Mouse (Mus musculus) CD4-positive, CD25-positive, alpha-beta regulatory T cell, adult 9 weeks (primary cell): ENCODE results near the gene Tex16. TPM values are rescaled to one million over a fixed set of nuclear protein-coding genes. Genes with fewer than 3 reads are reported as not detected.

Experiments
- polyA plus RNA-seq: library from polyadenylated mRNA; unstranded; fragments of 100-300 nt; shearing (Covaris generic); gene quantifications from one replicate; pipeline ENCODE4 v1.2.1, GENCODE M21; 2017

The Tex16 gene
- not detected for polyA plus RNA-seq

DNA sequence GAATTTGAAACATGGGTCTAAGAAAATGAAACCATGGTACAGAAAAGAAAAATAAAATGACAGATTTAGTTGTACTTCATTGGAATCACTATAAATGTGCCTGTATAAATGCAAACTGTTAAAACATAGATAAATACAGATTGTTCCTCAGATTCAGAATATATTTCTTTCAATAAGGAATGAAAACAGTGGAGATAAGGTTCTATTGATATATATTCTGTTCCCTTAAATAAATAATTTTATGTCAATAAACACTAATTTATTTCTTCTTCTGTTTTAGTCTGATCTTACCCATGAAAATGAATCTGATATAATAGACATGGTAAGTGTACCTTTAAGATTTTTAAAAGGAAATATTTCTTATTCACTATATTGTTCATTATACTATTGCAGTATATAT lies at the start of gene Tex16:
Gene Tex16, plus strand, starts transcription at position 301 of the 400 bp plus-strand sequence.

Other genes starting within 250 kb of the Tex16 start
- gene Gm45194, start 119.6 kb upstream of the Tex16 start, polyA plus RNA-seq = not detected
- gene 4933403O08Rik, start 228.0 kb downstream of the Tex16 start, polyA plus RNA-seq = not detected